Mouse (Mus musculus): ENCODE measurements around the gene Znhit6. TPM values are rescaled to one million over a fixed set of nuclear protein-coding genes. Genes with fewer than 3 reads are reported as not detected.
A peak's percentile ranks its signal among the peaks of the same experiment; 100 is the strongest.

The Znhit6 gene
- total RNA-seq, 1 experiment from 2014 or later, result 48.8 TPM

GRCm38 (mm10) chr3:145599059-145599458 is 23.1 kb downstream of the Znhit6 start:
- no peak for ATAC-seq (replicated peaks in 1 of 2; ENCODE audit: insufficient read depth in 1 of 2, low FRiP score in 2 of 2, low TSS enrichment in 1 of 2, low read depth in 1 of 2, poor library complexity in 2 of 2, severe bottlenecking in 2 of 2)

DNA sequence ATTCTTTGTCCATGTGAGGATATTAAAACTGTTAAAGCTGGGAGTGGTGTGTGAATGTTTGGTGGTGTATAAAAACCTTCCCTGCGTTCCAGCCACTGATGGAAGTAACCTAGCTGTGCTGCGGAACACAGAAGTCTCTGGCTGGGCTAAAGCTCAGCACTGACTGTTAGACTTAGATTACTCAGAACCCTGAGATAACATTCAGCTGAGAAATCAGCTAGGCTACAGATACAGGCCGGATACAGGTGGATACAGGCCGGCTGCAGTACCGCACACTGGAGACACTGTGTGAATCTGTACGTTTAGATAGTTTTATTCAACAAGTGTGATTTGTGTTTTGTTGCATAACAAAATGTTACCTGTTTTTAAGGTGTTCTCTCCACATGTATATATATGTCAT is 24.8 kb downstream of the Znhit6 start:
- ATAC-seq (replicated peaks in 1 of 2; ENCODE audit: insufficient read depth in 1 of 2, low FRiP score in 2 of 2, low TSS enrichment in 1 of 2, low read depth in 1 of 2, poor library complexity in 2 of 2, severe bottlenecking in 2 of 2), result no peak

GRCm38 (mm10) chr3:145601345-145601744 is 25.3 kb downstream of the Znhit6 start:
- ATAC-seq (replicated peaks in 1 of 2; ENCODE audit: insufficient read depth in 1 of 2, low FRiP score in 2 of 2, low TSS enrichment in 1 of 2, low read depth in 1 of 2, poor library complexity in 2 of 2, severe bottlenecking in 2 of 2), result no peak

DNA sequence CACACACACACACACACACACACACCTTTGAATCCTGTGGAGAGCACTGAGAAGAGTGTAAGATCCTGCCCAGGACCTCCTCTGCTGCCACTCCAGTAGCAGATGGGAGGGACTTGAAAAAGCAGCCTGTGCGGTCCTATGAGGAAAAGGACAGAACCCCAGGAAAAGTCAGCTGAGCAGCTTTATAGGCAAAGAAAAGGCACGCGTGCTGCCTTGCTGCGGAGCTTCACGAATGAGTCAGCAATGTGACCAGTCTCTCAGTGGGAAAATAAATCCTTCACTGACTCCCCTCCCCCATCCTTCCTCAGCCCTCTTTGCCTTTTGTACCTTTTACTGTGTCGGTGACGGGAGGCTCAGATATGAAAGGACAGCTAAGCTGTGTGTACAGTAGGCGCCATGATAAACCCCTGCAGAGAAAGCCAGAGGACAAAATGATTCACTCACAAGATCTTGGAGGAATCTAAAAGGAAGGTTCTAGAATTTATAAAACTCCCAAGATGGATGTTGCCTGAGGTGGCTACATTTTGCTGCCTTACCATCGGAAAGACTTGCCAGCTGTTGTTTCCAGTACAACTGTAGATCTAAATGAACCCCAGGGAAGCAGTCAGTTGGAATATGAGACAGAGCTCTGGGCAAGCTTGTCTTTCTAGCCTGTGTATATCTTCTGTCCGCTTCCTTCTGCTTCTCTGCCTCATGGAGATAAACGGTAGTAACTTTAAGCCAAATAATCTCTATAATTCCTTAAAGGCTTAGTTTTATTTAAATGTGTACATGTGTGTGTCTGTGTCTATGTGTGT is 26.6 kb downstream of the Znhit6 start:
- peak in 1 of 2 experiments; percentile 44; a peak in 3 of 4 replicates for ATAC-seq (replicated peaks in 1 of 2; ENCODE audit: insufficient read depth in 1 of 2, low FRiP score in 2 of 2, low TSS enrichment in 1 of 2, low read depth in 1 of 2, poor library complexity in 2 of 2, severe bottlenecking in 2 of 2)

DNA sequence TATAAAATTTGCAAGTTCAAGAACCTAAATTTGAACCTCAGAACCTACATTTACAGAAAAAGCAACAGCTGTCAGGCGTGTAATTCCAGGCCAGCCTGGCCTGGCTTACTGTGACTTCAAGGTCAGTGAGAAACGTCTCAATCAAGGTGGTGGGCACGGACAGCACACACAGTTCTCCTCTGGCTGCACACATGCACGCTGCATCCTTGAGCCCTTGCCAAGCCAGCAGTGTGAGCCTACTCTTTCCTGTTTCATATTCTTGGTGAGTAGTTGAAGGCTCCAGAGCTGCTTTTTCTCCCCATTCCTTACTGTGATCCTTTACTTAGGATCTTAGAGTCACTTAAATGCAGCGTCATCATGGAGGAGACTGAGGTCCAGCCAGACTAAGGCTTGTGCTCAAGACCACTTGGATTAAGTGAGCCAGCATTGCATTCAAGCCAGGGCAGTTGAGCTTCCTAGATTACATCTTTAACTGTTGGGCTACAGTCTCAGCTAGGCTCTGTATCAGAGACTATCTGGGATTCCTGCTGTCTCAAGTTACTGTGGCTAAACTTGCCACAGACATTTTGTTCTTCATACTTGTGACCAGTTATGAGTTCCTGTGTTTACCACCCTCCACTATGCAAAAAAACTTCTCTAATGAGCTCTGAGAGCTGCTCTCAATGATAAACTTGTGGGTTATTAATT is 29.6 kb downstream of the Znhit6 start:
- no peak for ATAC-seq (replicated peaks in 1 of 2; ENCODE audit: insufficient read depth in 1 of 2, low FRiP score in 2 of 2, low TSS enrichment in 1 of 2, low read depth in 1 of 2, poor library complexity in 2 of 2, severe bottlenecking in 2 of 2)

GRCm38 (mm10) chr3:145608320-145608719 is 32.3 kb downstream of the Znhit6 start:
- ATAC-seq (replicated peaks in 1 of 2; ENCODE audit: insufficient read depth in 1 of 2, low FRiP score in 2 of 2, low TSS enrichment in 1 of 2, low read depth in 1 of 2, poor library complexity in 2 of 2, severe bottlenecking in 2 of 2), result no peak

GRCm38 (mm10) chr3:145612662-145613061 is 36.7 kb downstream of the Znhit6 start:
- peak; percentile 55 to 60; a peak in 2 of 4 replicates for ATAC-seq (replicated peaks in 1 of 2; ENCODE audit: insufficient read depth in 1 of 2, low FRiP score in 2 of 2, low TSS enrichment in 1 of 2, low read depth in 1 of 2, poor library complexity in 2 of 2, severe bottlenecking in 2 of 2)

GRCm38 (mm10) chr3:145613234-145613633 is 37.2 kb downstream of the Znhit6 start:
- ATAC-seq (replicated peaks in 1 of 2; ENCODE audit: insufficient read depth in 1 of 2, low FRiP score in 2 of 2, low TSS enrichment in 1 of 2, low read depth in 1 of 2, poor library complexity in 2 of 2, severe bottlenecking in 2 of 2), result no peak

DNA sequence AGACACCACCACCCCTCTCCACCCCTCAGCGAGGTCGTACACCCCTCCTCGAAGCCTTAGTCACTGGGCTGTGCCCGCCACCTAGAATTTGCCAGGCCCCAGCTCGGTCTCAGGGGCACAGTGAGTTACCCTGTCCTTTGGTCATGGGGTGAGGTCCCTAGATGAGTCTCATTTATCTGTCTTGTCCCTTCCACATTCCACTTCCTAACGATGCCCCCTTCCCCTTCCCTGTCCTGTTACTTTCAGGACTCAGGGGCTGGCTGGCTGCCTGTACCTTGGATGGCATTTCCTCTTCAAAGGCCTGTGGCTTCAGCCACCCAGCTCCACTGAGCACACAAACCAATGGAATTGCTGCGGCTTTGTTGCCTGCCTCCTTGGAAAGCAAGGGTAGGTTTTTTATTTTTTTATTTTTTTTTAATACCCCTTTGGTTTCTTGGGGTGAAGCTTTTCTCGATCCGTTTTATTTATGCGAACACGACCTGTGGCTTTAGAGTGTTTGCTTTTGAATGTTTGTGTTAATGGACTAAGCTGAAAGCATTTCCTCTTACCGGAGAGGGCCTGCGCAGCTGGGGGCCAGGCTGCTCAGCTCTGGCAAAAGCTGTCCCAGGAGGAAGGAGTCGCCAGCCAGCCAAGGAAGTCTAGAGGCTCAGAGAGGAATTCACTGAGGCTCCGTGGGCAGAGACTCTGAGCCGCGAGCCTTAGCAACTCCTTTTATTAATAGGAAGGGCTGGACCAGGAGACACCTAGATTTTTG is 38.5 kb downstream of the Znhit6 start:
- ATAC-seq (replicated peaks in 1 of 2; ENCODE audit: insufficient read depth in 1 of 2, low FRiP score in 2 of 2, low TSS enrichment in 1 of 2, low read depth in 1 of 2, poor library complexity in 2 of 2, severe bottlenecking in 2 of 2), result peak in 1 of 2 experiments; percentile 35; a peak in 2 of 4 replicates

GRCm38 (mm10) chr3:145618299-145618698 is 42.3 kb downstream of the Znhit6 start:
- peak; percentile 50 to 61 for ATAC-seq (replicated peaks in 1 of 2; ENCODE audit: insufficient read depth in 1 of 2, low FRiP score in 2 of 2, low TSS enrichment in 1 of 2, low read depth in 1 of 2, poor library complexity in 2 of 2, severe bottlenecking in 2 of 2)

DNA sequence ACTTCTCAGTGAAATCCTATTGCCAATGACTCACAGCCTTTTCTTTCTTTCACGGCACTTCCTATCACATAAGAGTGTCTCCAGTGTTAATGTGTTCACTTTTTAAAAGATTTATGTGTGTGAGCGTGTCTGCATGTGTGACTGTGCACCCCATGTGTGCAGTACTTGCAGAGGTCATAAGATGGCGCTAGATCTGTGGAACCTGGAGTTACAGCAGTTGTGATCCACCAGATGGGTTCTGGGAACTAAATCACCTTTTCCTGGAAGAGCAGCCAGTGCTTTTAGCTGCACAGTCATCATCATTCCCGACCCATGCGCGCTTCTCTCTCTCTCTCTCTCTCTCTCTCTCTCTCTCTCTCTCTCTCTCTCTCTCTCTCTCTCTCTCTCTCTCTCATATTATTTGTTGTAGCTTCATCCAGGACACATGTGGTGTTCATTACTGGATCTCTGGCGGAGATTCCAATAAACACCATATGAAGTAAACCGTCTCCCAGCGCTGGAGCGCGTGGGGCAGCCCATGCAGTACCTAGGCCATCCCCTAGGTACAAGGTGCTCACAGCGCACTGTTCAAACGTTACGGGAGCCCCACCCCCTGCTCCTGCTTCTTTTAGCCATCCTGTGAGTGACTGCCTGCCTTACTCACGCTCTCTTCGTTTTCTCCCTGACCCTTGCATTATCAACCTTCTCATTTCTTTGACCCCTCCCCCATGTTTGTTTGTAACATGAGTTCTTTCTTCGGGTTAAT is 43.8 kb downstream of the Znhit6 start:
- no peak for ATAC-seq (replicated peaks in 1 of 2; ENCODE audit: insufficient read depth in 1 of 2, low FRiP score in 2 of 2, low TSS enrichment in 1 of 2, low read depth in 1 of 2, poor library complexity in 2 of 2, severe bottlenecking in 2 of 2)

DNA sequence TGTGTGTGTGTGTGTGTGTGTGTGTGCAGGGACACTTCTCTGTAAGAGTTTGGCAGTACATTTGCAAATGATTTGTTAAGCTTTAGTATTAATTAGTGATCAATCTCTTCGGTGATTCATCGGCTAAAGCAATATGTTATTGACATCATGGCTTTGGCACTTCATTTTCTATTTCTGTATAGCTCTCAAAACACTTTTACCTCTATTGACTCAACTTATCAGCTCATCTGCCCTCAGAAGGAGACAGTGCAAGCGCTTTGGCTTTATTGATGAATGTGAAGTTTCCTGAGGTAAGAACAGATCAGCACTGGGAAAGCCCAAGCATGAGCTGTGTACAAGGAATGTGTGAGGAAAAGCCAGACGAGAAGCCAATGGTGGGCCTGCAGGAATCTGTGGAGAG is 45.2 kb downstream of the Znhit6 start:
- ATAC-seq (replicated peaks in 1 of 2; ENCODE audit: insufficient read depth in 1 of 2, low FRiP score in 2 of 2, low TSS enrichment in 1 of 2, low read depth in 1 of 2, poor library complexity in 2 of 2, severe bottlenecking in 2 of 2), result no peak

DNA sequence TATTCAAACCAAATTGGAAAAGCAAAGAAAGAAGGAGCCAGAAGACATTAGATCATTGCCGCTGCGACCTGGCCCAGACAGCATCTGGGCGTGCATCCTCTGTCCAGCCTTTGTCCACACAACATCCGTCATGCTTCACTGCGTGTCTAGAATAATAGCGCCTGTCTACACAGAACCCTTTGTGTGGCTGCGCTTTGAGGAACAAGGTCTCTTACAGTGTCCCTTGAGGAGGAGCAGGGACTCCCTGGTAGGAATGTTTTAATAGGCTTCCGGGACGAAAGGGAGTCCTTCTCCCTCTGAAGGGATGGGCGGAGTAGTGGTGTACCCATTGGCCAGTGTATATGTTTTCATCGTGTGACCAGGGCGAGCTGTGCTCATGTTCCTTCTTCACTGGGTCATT is 47.0 kb downstream of the Znhit6 start:
- ATAC-seq (replicated peaks in 1 of 2; ENCODE audit: insufficient read depth in 1 of 2, low FRiP score in 2 of 2, low TSS enrichment in 1 of 2, low read depth in 1 of 2, poor library complexity in 2 of 2, severe bottlenecking in 2 of 2), result no peak

DNA sequence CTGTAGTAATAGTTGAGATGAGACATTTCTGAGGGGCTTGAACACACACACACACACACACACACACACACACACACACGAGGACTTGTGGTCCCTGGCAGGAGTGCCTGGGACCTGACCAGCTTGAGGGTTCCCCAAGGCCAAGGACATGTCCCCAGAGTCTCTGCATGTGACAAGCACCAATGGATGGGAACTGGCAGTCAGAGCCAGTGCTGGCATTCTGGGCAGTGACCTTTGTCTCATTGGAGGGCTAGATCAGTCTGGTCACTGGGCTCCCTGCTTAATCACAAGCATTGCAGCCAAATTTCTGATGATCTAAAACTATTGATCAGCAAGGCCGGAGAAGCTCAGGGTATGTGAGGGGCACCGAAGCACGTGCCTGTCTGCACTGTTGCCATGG is 48.8 kb downstream of the Znhit6 start:
- ATAC-seq (replicated peaks in 1 of 2; ENCODE audit: insufficient read depth in 1 of 2, low FRiP score in 2 of 2, low TSS enrichment in 1 of 2, low read depth in 1 of 2, poor library complexity in 2 of 2, severe bottlenecking in 2 of 2), result no peak

DNA sequence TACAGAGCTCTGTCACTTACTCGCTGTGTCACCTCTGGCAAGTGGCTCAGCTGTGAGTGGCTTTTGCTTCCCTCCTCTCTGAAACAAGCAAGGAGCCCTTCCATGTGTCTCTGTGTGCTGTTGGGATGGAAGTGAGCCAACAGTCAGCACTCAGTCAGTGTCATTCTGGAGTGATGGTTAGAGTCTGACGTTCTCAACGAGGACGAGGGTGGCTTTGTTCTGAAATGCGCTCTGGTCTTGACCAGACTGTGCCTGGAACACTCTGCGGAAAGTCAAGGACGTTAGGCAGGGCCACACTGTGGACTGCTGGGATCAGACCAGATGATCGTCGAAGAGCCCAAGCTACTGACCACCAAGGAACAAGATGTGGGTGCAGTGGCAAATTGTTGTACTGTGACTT is 49.5 kb downstream of the Znhit6 start:
- ATAC-seq (replicated peaks in 1 of 2; ENCODE audit: insufficient read depth in 1 of 2, low FRiP score in 2 of 2, low TSS enrichment in 1 of 2, low read depth in 1 of 2, poor library complexity in 2 of 2, severe bottlenecking in 2 of 2), result no peak

DNA sequence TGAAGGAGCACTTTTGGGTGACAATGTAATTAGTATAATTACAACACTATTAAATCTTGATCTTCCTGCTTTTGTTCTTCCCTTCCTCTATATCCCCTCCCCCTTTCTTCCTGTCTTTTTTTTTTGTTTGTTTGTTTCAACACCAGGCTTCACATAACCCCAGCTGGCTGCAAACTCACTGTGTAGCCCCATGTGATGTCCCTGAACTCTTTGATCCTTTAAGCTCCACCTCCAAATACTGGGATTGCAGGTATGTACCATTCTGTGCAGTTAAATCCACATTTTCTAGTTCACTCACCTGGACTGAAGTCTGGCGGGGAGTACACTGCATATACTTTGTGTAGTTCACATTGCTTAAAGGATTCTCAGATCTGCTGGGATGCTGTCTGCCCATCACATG is 50.1 kb downstream of the Znhit6 start:
- ATAC-seq (replicated peaks in 1 of 2; ENCODE audit: insufficient read depth in 1 of 2, low FRiP score in 2 of 2, low TSS enrichment in 1 of 2, low read depth in 1 of 2, poor library complexity in 2 of 2, severe bottlenecking in 2 of 2), result no peak

DNA sequence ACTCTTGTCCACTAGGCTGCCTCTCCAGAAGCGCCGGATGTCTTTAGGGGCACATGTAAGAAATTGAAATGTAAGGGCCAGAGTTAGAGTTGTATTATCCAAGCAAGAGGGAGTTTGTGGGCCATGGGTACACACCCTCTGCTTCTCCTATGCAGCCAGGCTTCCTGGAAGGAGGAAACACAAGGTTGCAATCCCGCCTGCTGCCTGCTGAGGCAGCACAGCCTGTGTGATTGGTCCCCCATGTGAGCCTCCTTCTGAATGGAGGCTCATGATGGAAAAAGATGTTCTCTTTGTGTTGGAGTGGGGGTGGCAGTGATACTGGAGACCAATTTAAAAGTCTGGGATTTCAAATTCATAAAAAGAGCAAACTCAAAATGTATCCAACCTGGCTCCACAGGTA is 51.8 kb downstream of the Znhit6 start:
- peak; percentile 68 to 71 for ATAC-seq (replicated peaks in 1 of 2; ENCODE audit: insufficient read depth in 1 of 2, low FRiP score in 2 of 2, low TSS enrichment in 1 of 2, low read depth in 1 of 2, poor library complexity in 2 of 2, severe bottlenecking in 2 of 2)

Data from hematopoietic stem cell, adult 5-6 weeks (primary cell).